Comparison of ENCODE assay signal across 7 mouse cellular contexts in the genomic region with DNA sequence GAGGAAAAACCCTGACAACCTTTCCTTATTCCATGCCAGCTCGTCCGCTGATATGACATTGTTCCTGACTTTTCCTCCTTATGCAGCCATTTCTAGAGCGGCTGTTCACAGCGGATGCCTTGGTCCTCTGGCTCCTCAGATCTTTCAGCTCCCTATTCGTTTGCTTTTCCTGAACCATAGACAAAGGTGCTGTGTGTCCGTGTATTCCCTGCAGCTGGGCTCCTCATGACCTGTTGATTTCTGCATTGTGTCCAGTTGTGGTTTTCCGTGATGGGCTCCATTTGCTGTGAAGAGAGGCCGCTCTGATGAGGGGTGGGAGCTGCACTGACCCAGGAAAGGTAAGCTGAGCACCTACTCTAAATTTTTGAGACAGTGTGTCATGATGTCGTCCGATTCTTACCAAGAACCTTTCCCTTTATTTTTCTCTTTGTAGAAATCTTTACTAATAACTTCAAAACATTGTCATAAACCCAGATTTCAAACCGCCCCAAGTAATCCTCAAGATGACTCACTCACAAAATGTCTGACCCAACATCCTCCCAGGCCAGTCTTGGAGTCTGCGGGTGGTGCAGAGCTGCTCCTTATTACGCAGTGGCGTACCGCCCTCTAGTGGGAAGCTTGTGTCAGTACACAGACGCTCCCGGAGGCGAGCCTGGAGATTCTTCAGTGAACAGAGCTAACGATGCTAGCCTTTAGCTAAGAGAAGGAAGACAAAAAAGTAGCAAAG. TPM values are rescaled to one million over a fixed set of nuclear protein-coding genes. Genes with fewer than 3 reads are reported as not detected.
DNase-seq lines count a peak whose midpoint lies in the region; ATAC-seq and TF ChIP-seq lines count a peak whose summit lies in the region.

No protein-coding gene starts in this region.

- intact Hi-C loops in left cerebral cortex, postnatal 25 days (cut with DNase I): loop anchor here (2.0 to 10.0 kb wide), 3 partner anchors 101 to 503 kb away; partner anchors contain the start of genes Lpgat1 and Nenf

- whole genome bisulfite sequencing in intestine, embryonic 16.5 days: 34% methylated on average over 19 of the region's 19 CpGs
- WGBS in midbrain, embryonic 13.5 days: 40% methylated on average over 19 of the region's 19 CpGs
- WGBS in small intestine, adult 2 months: 35% methylated on average over 19 of the region's 19 CpGs

- peak; percentile 90 for DNase-seq in adrenal gland, adult 2 months
- DNase-seq in embryo, embryonic 10.5 days (ENCODE audit: low spot score): peak; percentile 95
- DNase-seq in gastrocnemius, postnatal 25 days: peak; percentile 77
- peak; percentile 87 to 92 for DNase-seq in left cerebral cortex, postnatal 25 days (ENCODE audit: low spot score in 2 of 2)

- H3K9ac ChIP-seq in intestine, embryonic 16.5 days (ENCODE audit: low read depth, low read length): no peak overlapping the region
- H3K9ac ChIP-seq in midbrain, embryonic 13.5 days (replicated peaks): no peak overlapping the region

- no peak overlapping the region for H3K4me3 ChIP-seq in intestine, embryonic 16.5 days (ENCODE audit: low read length)
- no peak overlapping the region for H3K4me3 ChIP-seq in midbrain, embryonic 13.5 days (replicated peaks)
- H3K4me3 ChIP-seq in small intestine, adult 2 months (ENCODE audit: low read depth, low read length): no peak overlapping the region

- TF ChIP-seq CTCF in small intestine, adult 2 months (IDR thresholded peaks at IDR 0.05; ENCODE audit: extremely low read depth, insufficient read length, insufficient replicate concordance, low read depth, low read length): peak; percentile 97

- no peak overlapping the region for H3K4me2 ChIP-seq in intestine, embryonic 16.5 days (ENCODE audit: low read depth, low read length)
- no peak overlapping the region for H3K4me2 ChIP-seq in midbrain, embryonic 13.5 days (replicated peaks)

- H3K27me3 ChIP-seq in intestine, embryonic 16.5 days (replicated peaks; ENCODE audit: control insufficient read depth, insufficient read depth, low read length): no peaks in the 10 kb centered on the region
- no peaks in the 10 kb centered on the region for H3K27me3 ChIP-seq in midbrain, embryonic 13.5 days
- no peaks in the 10 kb centered on the region for H3K27me3 ChIP-seq in small intestine, adult 2 months (ENCODE audit: control insufficient read depth, insufficient read depth, low read length)

- H3K27ac ChIP-seq in intestine, embryonic 16.5 days (ENCODE audit: low read length): no peak overlapping the region
- no peak overlapping the region for H3K27ac ChIP-seq in midbrain, embryonic 13.5 days
- no peak overlapping the region for H3K27ac ChIP-seq in small intestine, adult 2 months (ENCODE audit: insufficient read depth, low read depth, low read length)

- no peaks in the 10 kb centered on the region for H3K36me3 ChIP-seq in intestine, embryonic 16.5 days (ENCODE audit: control insufficient read depth, insufficient read depth, low read length)
- no peaks in the 10 kb centered on the region for H3K36me3 ChIP-seq in midbrain, embryonic 13.5 days
- no peaks in the 10 kb centered on the region for H3K36me3 ChIP-seq in small intestine, adult 2 months (ENCODE audit: control insufficient read depth, insufficient read depth, low read length)

- no peak for TF ChIP-seq POLR2A in small intestine, adult 2 months (IDR thresholded peaks at IDR 0.05; ENCODE audit: low read depth, low read length)

- peaks cover 11% of the 10 kb centered on the region; the same call in 1 of the 2 replicates for H3K4me1 ChIP-seq in intestine, embryonic 16.5 days (ENCODE audit: control insufficient read depth, insufficient read depth, low read length)
- H3K4me1 ChIP-seq in midbrain, embryonic 13.5 days (replicated peaks): peaks cover 19% of the 10 kb centered on the region
- H3K4me1 ChIP-seq in small intestine, adult 2 months (ENCODE audit: control insufficient read depth, insufficient read depth, insufficient read length, low read length): peaks cover 4% of the 10 kb centered on the region

- peak; percentile 70 for ATAC-seq in intestine, embryonic 16.5 days
- peak; percentile 55 for ATAC-seq in midbrain, embryonic 13.5 days

- H3K9me3 ChIP-seq in intestine, embryonic 16.5 days (ENCODE audit: control insufficient read depth, low read length): no peaks in the 10 kb centered on the region
- H3K9me3 ChIP-seq in midbrain, embryonic 13.5 days: no peaks in the 10 kb centered on the region

RNA-seq across cellular contexts. Expression of gene Nek2, which starts 3.7 kb away (rescaled TPM):
- 1 to 10 TPM; 1.7 to 2.2 TPM for total RNA-seq in adrenal gland, adult 2 months (2021)
- polyA plus RNA-seq in adrenal gland, adult 2 months (2012; rRNA removed): 0.98 and 1.1 TPM in 2 replicates
- total RNA-seq in gastrocnemius, postnatal 25 days (2021): under 1 TPM; 0.26 to 0.80 TPM
- 43.1 and 44.1 TPM in 2 replicates for polyA plus RNA-seq in intestine, embryonic 16.5 days (2015; fragmentation: Nextera tagmentation; extraction: Ambion mirVana)
- 1 to 10 TPM; 1.2 to 1.6 TPM for total RNA-seq in left cerebral cortex, postnatal 25 days (2021)
- 18.6 and 20.0 TPM in 2 replicates for polyA plus RNA-seq in midbrain, embryonic 13.5 days (2015; fragmentation: Nextera tagmentation; extraction: Ambion mirVana)
- 1.7 and 5.5 TPM in 2 replicates for polyA plus RNA-seq in small intestine, adult 2 months (2012; rRNA removed)
